Comparison of ENCODE assay signal across 8 mouse cellular contexts in genomic region chr11:40734251-40734752, GRCm38 (mm10). TPM values are rescaled to one million over a fixed set of nuclear protein-coding genes. Genes with fewer than 3 reads are reported as not detected.
DNase-seq lines count a peak whose midpoint lies in the region; ATAC-seq and TF ChIP-seq lines count a peak whose summit lies in the region.

No protein-coding gene starts in this region.

- H3K9me3 ChIP-seq in erythroblast, embryonic 14.5 days (ENCODE audit: control insufficient read depth, low read length): no peaks in the 10 kb centered on the region
- H3K9me3 ChIP-seq in liver, embryonic 12.5 days (replicated peaks): no peaks in the 10 kb centered on the region

- TF ChIP-seq POLR2A in embryonic fibroblast, embryonic 13.5 days (IDR thresholded peaks at IDR 0.05; ENCODE audit: low read depth, low read length): 0 out of 2 replicates have a peak, but pooled peaks have one; percentile 38

- peak overlapping the region; percentile 81 for H3K27ac ChIP-seq in embryonic fibroblast, embryonic 13.5 days (ENCODE audit: insufficient read depth, low read length)
- H3K27ac ChIP-seq in liver, embryonic 12.5 days: peak overlapping the region; percentile 86

- ATAC-seq in erythroblast, adult 5-6 weeks (replicated peaks; ENCODE audit: low FRiP score, poor library complexity, severe bottlenecking): no peak
- no peak for ATAC-seq in liver, embryonic 12.5 days
- no peak for ATAC-seq in cerebellum, adult (ENCODE audit: insufficient number of reproducible peaks, low FRiP score, low TSS enrichment)

- H3K27me3 ChIP-seq in erythroblast, embryonic 14.5 days (ENCODE audit: control insufficient read depth): no peaks in the 10 kb centered on the region
- H3K27me3 ChIP-seq in liver, embryonic 12.5 days (replicated peaks): no peaks in the 10 kb centered on the region

- peak overlapping the region; percentile 94 for H3K9ac ChIP-seq in liver, embryonic 12.5 days

- no peak for TF ChIP-seq CTCF in embryonic fibroblast, embryonic 13.5 days (IDR thresholded peaks at IDR 0.05; ENCODE audit: borderline replicate concordance, insufficient read depth, low read length)

- peak; percentile 23 for DNase-seq in 3T3-L1 (ENCODE audit: low read depth, low spot score)
- no peak for DNase-seq in frontal cortex, postnatal 10 days (ENCODE audit: low spot score in 2 of 2)
- DNase-seq in urinary bladder, adult 18-20 months (ENCODE audit: low spot score in 2 of 2): no peak

- peaks cover 70% of the 10 kb centered on the region for H3K36me3 ChIP-seq in erythroblast, embryonic 14.5 days (ENCODE audit: control insufficient read depth)
- peaks cover 67% of the 10 kb centered on the region for H3K36me3 ChIP-seq in liver, embryonic 12.5 days

- 3% methylated on average over 11 of the region's 11 CpGs for WGBS in liver, embryonic 12.5 days (ENCODE audit: insufficient replicate concordance)

- H3K4me2 ChIP-seq in liver, embryonic 12.5 days: peak overlapping the region; percentile 83

- H3K4me1 ChIP-seq in erythroblast, embryonic 14.5 days (ENCODE audit: control insufficient read depth): peaks cover 36% of the 10 kb centered on the region
- H3K4me1 ChIP-seq in embryonic fibroblast, embryonic 13.5 days (ENCODE audit: control insufficient read depth, insufficient read depth, low read length): 0 out of 2 replicates have a peak, but pooled peaks cover 3% of the 10 kb centered on the region
- peaks cover 40% of the 10 kb centered on the region for H3K4me1 ChIP-seq in liver, embryonic 12.5 days

- H3K4me3 ChIP-seq in erythroblast, embryonic 14.5 days (replicated peaks): peak overlapping the region; percentile 88
- H3K4me3 ChIP-seq in embryonic fibroblast, embryonic 13.5 days (ENCODE audit: insufficient read depth, low read length): peak overlapping the region; percentile 82
- peak overlapping the region; percentile 89 for H3K4me3 ChIP-seq in liver, embryonic 12.5 days

RNA-seq across cellular contexts. Expression of gene Nudcd2, which starts 0.8 kb away (rescaled TPM):
- polyA plus RNA-seq in erythroblast, embryonic 14.5 days (2012): 3.7 and 4.6 TPM in 2 replicates
- 25.3 and 43.4 TPM in 2 replicates for total RNA-seq in erythroblast, adult 5-6 weeks (2015; ENCODE audit: low replicate concordance)
- 31.8 and 46.9 TPM in 2 replicates for total RNA-seq in erythroblast, adult 5-6 weeks (2017; ENCODE audit: low replicate concordance)
- polyA plus RNA-seq in embryonic fibroblast, embryonic 13.5 days (2011; ENCODE audit: insufficient read length, low read depth, missing spikeins): 96.4 and 104 TPM in 2 replicates
- 128 TPM in 2 replicates for polyA plus RNA-seq in liver, embryonic 12.5 days (2016; fragmentation: Nextera tagmentation; extraction: Ambion mirVana)

RNA-seq across cellular contexts. Expression of gene Hmmr, which starts 1.1 kb away (rescaled TPM):
- 1.8 and 2.1 TPM in 2 replicates for polyA plus RNA-seq in erythroblast, embryonic 14.5 days (2012)
- total RNA-seq in erythroblast, adult 5-6 weeks (2015; ENCODE audit: low replicate concordance): 29.6 and 45.6 TPM in 2 replicates
- total RNA-seq in erythroblast, adult 5-6 weeks (2017; ENCODE audit: low replicate concordance): 53.4 and 59.9 TPM in 2 replicates
- 30.9 and 42.8 TPM in 2 replicates for polyA plus RNA-seq in embryonic fibroblast, embryonic 13.5 days (2011; ENCODE audit: insufficient read length, low read depth, missing spikeins)
- 80.7 and 80.9 TPM in 2 replicates for polyA plus RNA-seq in liver, embryonic 12.5 days (2016; fragmentation: Nextera tagmentation; extraction: Ambion mirVana)

RNA-seq across cellular contexts. Expression of gene Ccng1, which starts 20.8 kb away (rescaled TPM):
- 0.62 and 0.64 TPM in 2 replicates for polyA plus RNA-seq in erythroblast, embryonic 14.5 days (2012)
- total RNA-seq in erythroblast, adult 5-6 weeks (2015; ENCODE audit: low replicate concordance): 34.3 and 51.7 TPM in 2 replicates
- 12.0 and 16.1 TPM in 2 replicates for total RNA-seq in erythroblast, adult 5-6 weeks (2017; ENCODE audit: low replicate concordance)
- 427 and 623 TPM in 2 replicates for polyA plus RNA-seq in embryonic fibroblast, embryonic 13.5 days (2011; ENCODE audit: insufficient read length, low read depth, missing spikeins)
- polyA plus RNA-seq in liver, embryonic 12.5 days (2016; fragmentation: Nextera tagmentation; extraction: Ambion mirVana): 32.1 and 32.9 TPM in 2 replicates

RNA-seq across cellular contexts. Expression of gene Mat2b, which starts 39.3 kb away (rescaled TPM):
- 1.7 and 2.1 TPM in 2 replicates for polyA plus RNA-seq in erythroblast, embryonic 14.5 days (2012)
- 36.5 and 46.8 TPM in 2 replicates for total RNA-seq in erythroblast, adult 5-6 weeks (2015; ENCODE audit: low replicate concordance)
- total RNA-seq in erythroblast, adult 5-6 weeks (2017; ENCODE audit: low replicate concordance): 54.5 and 64.7 TPM in 2 replicates
- polyA plus RNA-seq in embryonic fibroblast, embryonic 13.5 days (2011; ENCODE audit: insufficient read length, low read depth, missing spikeins): 57.3 and 70.6 TPM in 2 replicates
- polyA plus RNA-seq in liver, embryonic 12.5 days (2016; fragmentation: Nextera tagmentation; extraction: Ambion mirVana): 64.8 and 65.8 TPM in 2 replicates

Comparison
In these comparisons a context has a peak if more than half of its experiments do, and no peak if none do; other contexts are left out.
1. RNA of gene Nudcd2, which starts 0.8 kb away (polyA plus RNA-seq): 128 TPM in liver, embryonic 12.5 days and 96.4 to 104 TPM in embryonic fibroblast, embryonic 13.5 days; 3.7 to 4.6 TPM in erythroblast, embryonic 14.5 days; every median in the first group is over 10 times any median in the second.
2. RNA of gene Hmmr, which starts 1.1 kb away (polyA plus RNA-seq): 80.7 to 80.9 TPM in liver, embryonic 12.5 days and 30.9 to 42.8 TPM in embryonic fibroblast, embryonic 13.5 days; 1.8 to 2.1 TPM in erythroblast, embryonic 14.5 days; every median in the first group is over 10 times any median in the second.
3. RNA of gene Ccng1, which starts 20.8 kb away (polyA plus RNA-seq): 427 to 623 TPM in embryonic fibroblast, embryonic 13.5 days and 32.1 to 32.9 TPM in liver, embryonic 12.5 days; 0.62 to 0.64 TPM in erythroblast, embryonic 14.5 days; every median in the first group is over 10 times any median in the second.
4. Peak in every context shown above with its lines, with median percentiles within 50 percentile points of each other: H3K4me3 ChIP-seq.